Mouse (Mus musculus): ENCODE results near the gene Ap3m1. TPM values are rescaled to one million over a fixed set of nuclear protein-coding genes. Genes with fewer than 3 reads are reported as not detected.
A peak's percentile ranks its signal among the peaks of the same experiment; 100 is the strongest.

Gene Ap3m1
- polyA plus RNA-seq, 1 experiment from 2014 or later, result 41.4 TPM

DNA sequence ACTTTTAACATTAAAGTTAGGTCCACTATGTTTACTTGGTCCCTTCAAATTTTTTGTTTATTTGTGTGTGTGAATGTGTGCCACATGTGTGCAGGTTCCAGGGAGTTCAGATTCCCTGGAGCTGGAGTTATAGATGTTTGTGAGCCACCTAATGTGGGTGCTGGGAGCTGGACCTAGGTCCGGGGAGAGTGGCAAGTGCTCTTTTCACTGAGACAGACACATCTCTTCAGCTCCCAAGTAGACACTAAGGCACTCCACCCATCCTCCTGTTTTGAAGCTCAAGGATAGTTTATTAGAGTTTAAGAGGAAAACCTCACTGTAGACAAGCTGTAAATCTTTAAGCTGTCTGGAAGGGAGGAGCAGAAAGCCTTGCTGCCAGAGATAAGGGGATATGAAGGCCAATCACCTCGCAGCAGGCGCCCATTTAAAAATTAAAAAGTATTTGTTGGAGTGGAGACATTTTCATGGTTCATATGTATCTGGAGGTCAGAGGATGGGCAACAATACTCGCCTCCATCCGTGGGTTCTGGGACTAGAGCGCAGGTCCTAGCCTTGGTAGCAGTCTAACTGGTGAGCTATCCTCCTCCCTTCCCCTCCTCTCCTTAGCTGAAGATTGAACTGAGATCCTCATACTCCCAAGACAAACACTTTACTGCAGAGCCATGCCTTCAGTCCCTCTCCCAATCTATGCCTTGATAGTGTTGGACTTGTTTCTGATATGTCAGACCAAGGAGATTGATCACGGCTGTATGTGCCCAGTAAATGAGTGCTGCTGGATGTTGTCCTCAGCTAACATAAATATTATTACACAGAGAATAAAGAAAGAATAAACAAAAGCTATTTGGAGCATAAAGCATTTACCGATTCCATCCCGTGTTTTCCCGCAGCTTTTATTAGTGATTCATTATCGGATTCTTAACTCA lies 22.4 kb upstream of the Ap3m1 start:
- no peak for ATAC-seq
- no peak for DNase-seq (ENCODE audit: low read depth, low spot score)
- ChIA-PET CTCF (interaction anchor here (0.7 to 3.1 kb wide), 6 partner anchors 8 to 271 kb away, joined by 3 to 13 read pairs (median 4); partner anchors contain the start of gene Adk), POLR2A (interaction anchor here (0.6 to 1.5 kb wide), 3 partner anchors 10 to 24 kb away, joined by 3 to 4 read pairs (median 4); no protein-coding TSS in a partner anchor)
- no peak for TF ChIP-seq CTCF (IDR thresholded peaks at IDR 0.05)
- H3K27me3 ChIP-seq, result no peaks in the 10 kb centered on the region
- in situ Hi-C loops (cut with MboI; ENCODE audit: low pct_unique_long_range_greater_than_20kb), result no loop called here

DNA sequence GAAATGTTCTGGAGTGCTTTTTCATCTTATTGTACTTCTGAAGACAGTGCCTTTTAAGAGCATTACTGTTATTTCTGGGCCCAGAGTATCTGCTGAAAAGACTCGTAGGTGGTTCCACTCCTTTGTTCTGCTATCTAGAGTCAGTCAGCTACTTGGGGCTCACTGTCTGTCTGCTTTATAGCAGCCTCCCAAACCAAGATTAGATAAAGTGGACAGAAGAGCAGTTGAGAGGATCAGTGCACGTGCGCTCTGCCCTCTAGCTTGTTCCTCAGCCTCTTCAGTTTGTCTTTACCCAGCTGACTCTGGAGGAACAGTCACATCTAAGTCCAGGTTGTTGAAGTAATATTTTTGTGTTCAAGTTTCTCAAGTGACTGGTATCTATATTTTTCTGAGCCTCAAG lies 21.7 kb upstream of the Ap3m1 start:
- in situ Hi-C loops (cut with MboI; ENCODE audit: low pct_unique_long_range_greater_than_20kb), result no loop called here
- H3K27me3 ChIP-seq, result no peaks in the 10 kb centered on the region
- TF ChIP-seq CTCF (IDR thresholded peaks at IDR 0.05), result no peak
- DNase-seq (ENCODE audit: low read depth, low spot score) (no peak), ATAC-seq (no peak)
- POLR2A ChIA-PET, result no interaction called here
- CTCF ChIA-PET, result interaction anchor here (0.7 to 3.1 kb wide), 2 partner anchors 12 to 270 kb away, joined by 3 to 13 read pairs; no protein-coding TSS in a partner anchor

DNA sequence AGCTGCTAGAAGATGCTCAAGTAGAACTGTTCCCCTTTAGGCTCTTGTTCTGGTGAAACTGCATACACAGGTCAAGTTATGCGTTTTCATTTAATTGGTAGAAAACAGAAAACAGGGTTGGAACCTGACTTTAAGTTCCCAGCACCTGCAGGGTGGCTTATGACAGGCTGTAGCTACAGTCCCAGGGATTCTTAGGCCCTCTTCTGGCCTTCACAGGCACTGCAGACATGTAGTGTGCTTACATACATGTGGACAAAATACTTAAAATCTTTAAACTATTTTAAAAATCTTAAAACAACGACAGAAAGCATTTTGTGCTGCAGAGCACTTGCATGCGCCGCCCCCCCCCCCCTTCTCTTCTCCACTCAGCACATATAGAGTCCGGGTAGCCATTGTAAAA lies 17.3 kb upstream of the Ap3m1 start:
- in situ Hi-C loops (cut with MboI; ENCODE audit: low pct_unique_long_range_greater_than_20kb), result no loop called here
- DNase-seq (ENCODE audit: low read depth, low spot score), result no peak
- TF ChIP-seq CTCF (IDR thresholded peaks at IDR 0.05), result peak; percentile 48
- POLR2A ChIA-PET, result no interaction called here
- no peak for ATAC-seq
- CTCF ChIA-PET, result interaction anchor here (1.0 to 3.4 kb wide), 4 partner anchors 10 to 43 kb away, joined by 4 to 15 read pairs (median 5); partner anchors contain the start of genes Adk and Ap3m1
- no peaks in the 10 kb centered on the region for H3K27me3 ChIP-seq

DNA sequence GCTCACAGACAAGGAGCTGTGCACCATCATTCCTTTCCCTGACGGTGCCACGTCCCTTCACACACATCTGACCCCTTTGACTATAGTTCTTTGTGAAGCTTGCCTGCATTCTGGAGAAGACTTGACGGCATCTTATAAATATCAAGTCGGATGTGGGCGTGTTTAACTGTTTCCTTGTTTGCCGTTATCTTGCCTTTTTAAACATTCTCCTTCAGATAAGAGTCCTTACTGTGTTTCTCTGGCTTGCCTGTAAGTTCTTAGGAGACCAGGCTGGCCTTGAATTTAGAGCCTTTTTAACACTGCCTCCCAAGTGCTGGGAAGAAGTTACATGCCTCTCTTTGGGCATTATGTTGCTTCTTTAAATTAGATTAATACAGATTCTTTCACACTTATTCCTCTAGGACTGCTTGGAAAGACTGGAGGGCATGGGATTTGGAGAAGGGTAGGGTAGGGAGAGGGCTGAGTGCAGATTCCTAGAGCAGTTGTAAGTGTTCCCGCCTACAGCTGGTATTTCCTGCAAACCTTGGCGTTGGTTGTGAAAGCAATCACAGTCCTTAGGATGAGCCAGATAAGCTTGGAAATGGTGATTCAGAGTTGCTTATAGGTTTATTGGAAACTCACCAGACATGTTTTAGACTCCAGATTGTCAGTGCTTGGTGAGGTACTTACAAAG lies 13.3 kb upstream of the Ap3m1 start:
- in situ Hi-C loops (cut with MboI; ENCODE audit: low pct_unique_long_range_greater_than_20kb), result no loop called here
- no peak for TF ChIP-seq CTCF (IDR thresholded peaks at IDR 0.05)
- ATAC-seq (no peak), DNase-seq (ENCODE audit: low read depth, low spot score) (no peak)
- POLR2A ChIA-PET, result interaction anchor here (0.7 kb wide), 1 partner anchor 26 kb away, joined by 3 read pairs; no protein-coding TSS in a partner anchor
- H3K27me3 ChIP-seq, result no peaks in the 10 kb centered on the region
- CTCF ChIA-PET, result interaction anchor here (1.2 kb wide), 1 partner anchor 10 kb away, joined by 3 read pairs; no protein-coding TSS in a partner anchor

DNA sequence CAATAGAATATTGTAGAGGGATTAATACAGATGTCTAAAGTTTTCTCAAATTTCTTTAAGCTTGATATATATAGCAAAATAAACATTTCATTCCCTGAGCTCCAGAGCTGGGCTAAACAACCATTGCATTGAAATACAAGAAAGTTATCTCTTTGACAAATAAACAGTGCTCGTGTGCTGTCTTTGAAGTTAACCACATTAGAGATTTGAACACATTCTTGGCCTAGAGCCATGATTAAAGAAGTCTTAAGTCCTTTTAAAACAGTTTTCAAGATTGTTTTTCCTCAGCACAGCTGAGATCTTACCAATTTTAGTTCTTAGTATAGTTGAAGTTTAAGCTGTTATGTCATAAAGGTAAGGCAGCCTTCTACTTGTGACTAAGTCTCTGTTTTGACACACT lies 12.0 kb upstream of the Ap3m1 start:
- DNase-seq (ENCODE audit: low read depth, low spot score) (no peak), ATAC-seq (no peak)
- in situ Hi-C loops (cut with MboI; ENCODE audit: low pct_unique_long_range_greater_than_20kb), result no loop called here
- TF ChIP-seq CTCF (IDR thresholded peaks at IDR 0.05), result no peak
- no peaks in the 10 kb centered on the region for H3K27me3 ChIP-seq
- ChIA-PET POLR2A (interaction anchor here (0.7 to 1.0 kb wide), 4 partner anchors 11 to 48 kb away, joined by 3 to 4 read pairs (median 3); partner anchors contain the start of genes Adk and Ap3m1), CTCF (interaction anchor here (1.0 kb wide), 1 partner anchor 15 kb away, joined by 3 read pairs; no protein-coding TSS in a partner anchor)

DNA sequence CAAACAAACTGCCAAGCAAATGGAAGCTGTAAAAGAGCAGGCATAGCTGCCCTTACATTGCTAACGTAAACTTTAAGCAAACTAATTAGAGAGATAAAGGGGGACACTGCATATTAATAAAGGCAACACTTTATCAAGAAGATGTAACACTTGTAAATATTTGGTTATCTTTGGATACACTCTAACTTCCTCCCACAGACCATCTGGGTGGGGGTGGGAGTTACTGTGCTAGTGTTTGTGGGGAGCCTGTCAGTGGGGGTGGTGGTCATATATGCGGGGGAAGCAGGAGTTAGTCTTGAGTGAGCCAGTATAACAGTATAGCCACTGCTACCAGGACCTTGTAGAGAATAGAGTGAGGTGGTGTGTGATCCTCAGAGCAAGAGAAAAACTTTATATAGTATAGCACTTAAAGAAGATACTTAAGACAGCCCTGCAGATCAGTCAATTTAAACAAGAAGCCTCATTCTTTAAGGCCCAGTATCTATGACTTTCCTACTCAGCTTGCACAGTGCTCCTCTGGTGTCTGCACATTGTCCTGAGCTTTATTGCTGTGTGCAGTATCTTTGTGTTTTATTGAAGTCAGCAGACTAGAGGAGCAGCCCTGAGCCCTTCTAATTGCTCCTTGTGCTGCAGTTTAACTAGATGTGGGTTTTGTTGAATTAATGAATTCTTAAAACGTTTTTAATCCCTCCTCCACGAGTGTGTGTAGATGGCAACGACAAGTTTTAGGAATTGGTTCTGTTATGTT lies 10.6 kb upstream of the Ap3m1 start:
- DNase-seq (ENCODE audit: low read depth, low spot score) (no peak), ATAC-seq (no peak)
- TF ChIP-seq CTCF (IDR thresholded peaks at IDR 0.05), result no peak
- ChIA-PET POLR2A (interaction anchor here (0.6 to 1.1 kb wide), 2 partner anchors 10 to 1315 kb away, joined by 3 read pairs; partner anchors contain the start of genes Adk and Ap3m1), CTCF (interaction anchor here (0.7 to 3.4 kb wide), 2 partner anchors 12 to 53 kb away, joined by 3 to 13 read pairs; no protein-coding TSS in a partner anchor)
- in situ Hi-C loops (cut with MboI; ENCODE audit: low pct_unique_long_range_greater_than_20kb), result no loop called here
- H3K27me3 ChIP-seq, result no peaks in the 10 kb centered on the region

DNA sequence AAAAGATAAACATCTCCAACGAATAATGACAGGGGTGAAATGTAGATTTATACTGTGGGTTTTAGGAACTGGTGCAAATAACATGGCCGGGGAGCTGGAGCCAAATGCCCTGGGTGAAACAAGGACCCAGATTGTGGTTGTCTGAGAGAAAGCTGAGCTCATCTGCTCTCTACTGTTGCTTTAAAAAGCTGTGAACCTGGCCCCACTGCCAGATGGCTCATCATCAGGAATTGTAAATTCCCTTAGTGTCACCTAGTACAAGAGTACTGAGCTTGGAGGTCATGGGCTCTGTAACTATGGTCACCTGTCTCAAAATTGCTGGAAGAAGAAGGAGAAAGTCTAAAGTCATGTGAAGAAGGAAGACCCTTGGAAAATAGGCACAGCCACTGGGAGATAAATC lies 6.7 kb upstream of the Ap3m1 start:
- ChIA-PET CTCF (interaction anchor here (1.4 to 1.6 kb wide), 3 partner anchors 10 to 31 kb away, joined by 3 to 6 read pairs (median 3); no protein-coding TSS in a partner anchor), POLR2A (no interaction called here)
- in situ Hi-C loops (cut with MboI; ENCODE audit: low pct_unique_long_range_greater_than_20kb), result no loop called here
- no peak for TF ChIP-seq CTCF (IDR thresholded peaks at IDR 0.05)
- DNase-seq (ENCODE audit: low read depth, low spot score), result no peak
- no peaks in the 10 kb centered on the region for H3K27me3 ChIP-seq
- no peak for ATAC-seq

DNA sequence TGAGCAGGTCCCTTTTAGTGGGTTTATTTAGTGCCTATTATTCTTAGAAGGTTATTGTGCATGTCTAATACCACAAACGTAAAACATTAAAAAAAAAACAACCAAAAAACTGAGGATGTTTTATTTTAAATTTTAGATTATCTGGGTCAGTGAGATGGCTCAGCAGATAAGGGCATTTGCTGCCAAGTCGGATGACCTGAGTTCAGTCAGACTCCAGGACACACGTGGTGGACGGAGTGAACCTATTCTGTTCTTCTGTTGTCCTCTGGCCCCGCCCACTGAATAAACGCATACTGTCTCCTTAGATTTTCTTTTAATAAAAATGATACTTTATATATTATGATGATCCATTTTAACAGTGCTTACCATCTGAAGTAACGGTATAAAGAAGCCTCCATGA lies 1.3 kb upstream of the Ap3m1 start:
- no peaks in the 10 kb centered on the region for H3K27me3 ChIP-seq
- no peak for DNase-seq (ENCODE audit: low read depth, low spot score)
- CTCF ChIA-PET, result interaction anchor here (1.1 kb wide), 1 partner anchor 22 kb away, joined by 4 read pairs; no protein-coding TSS in a partner anchor
- TF ChIP-seq CTCF (IDR thresholded peaks at IDR 0.05), result no peak
- no peak for ATAC-seq
- POLR2A ChIA-PET, result no interaction called here
- in situ Hi-C loops (cut with MboI; ENCODE audit: low pct_unique_long_range_greater_than_20kb), result loop anchor here (5.0 kb wide), 1 partner anchor 59 kb away; no protein-coding TSS in a partner anchor

DNA sequence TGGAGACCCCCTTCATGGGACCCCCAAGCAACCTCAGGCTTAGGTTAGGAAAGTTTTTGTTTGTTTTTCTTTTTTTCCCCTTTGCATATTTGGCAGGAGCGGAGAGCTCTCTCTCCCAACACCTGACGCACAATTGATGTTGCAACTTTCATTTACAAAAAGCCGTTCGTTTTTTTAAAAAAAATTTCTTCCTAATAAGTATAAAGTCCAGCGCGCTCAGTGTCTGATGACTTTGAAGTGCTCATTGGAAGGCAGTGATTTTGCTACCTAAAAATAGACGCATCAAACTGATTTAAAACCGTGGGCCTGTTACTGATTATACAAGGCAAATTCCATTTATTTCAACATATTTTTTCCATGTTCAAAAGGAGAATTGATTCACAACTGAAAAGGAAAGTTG lies 843 bp upstream of the Ap3m1 start:
- no peaks in the 10 kb centered on the region for H3K27me3 ChIP-seq
- POLR2A ChIA-PET, result interaction anchor here (1.1 kb wide), 1 partner anchor 9 kb away, joined by 3 read pairs; no protein-coding TSS in a partner anchor
- ATAC-seq, result no peak
- no peak for TF ChIP-seq CTCF (IDR thresholded peaks at IDR 0.05)
- in situ Hi-C loops (cut with MboI; ENCODE audit: low pct_unique_long_range_greater_than_20kb), result loop anchor here (5.0 kb wide), 1 partner anchor 59 kb away; no protein-coding TSS in a partner anchor
- CTCF ChIA-PET, result interaction anchor here (1.1 kb wide), 1 partner anchor 22 kb away, joined by 4 read pairs; no protein-coding TSS in a partner anchor
- DNase-seq (ENCODE audit: low read depth, low spot score), result no peak
